Mouse (Mus musculus) heart, embryonic 12.5 days (tissue): ENCODE results near the gene Stip1. TPM values are rescaled to one million over a fixed set of nuclear protein-coding genes. Genes with fewer than 3 reads are reported as not detected.
"Not testable (repeated sequence)": the region's sequence is repeated elsewhere in the genome, so short reads cannot be mapped to it uniquely, and the experiment has no call there.

Experiments used
- ATAC-seq: fragments of 200-750 bp; cut with Nextera tagmentation; 2 replicates; pipeline ENCODE4 v1.8.0; 2017; ENCODE audit warnings: moderate TSS enrichment, moderate library complexity; ENCODE audit not compliant: insufficient number of reproducible peaks, low FRiP score
- H3K27ac ChIP-seq: fragments of 300-500 bp; sonication (generic); 2 replicates; pipeline ENCODE4 v1.5.1; 2016; ENCODE audit warnings: mild to moderate bottlenecking, moderate library complexity; ENCODE audit not compliant: poor library complexity, severe bottlenecking
- H3K27me3 ChIP-seq: fragments of 300-500 bp; sonication (generic); replicated peaks from 2 replicates; pipeline ENCODE4 v1.6.1; 2016; ENCODE audit warnings: mild to moderate bottlenecking, moderate library complexity
- H3K36me3 ChIP-seq: fragments of 300-500 bp; sonication (generic); 2 replicates; pipeline ENCODE4 v1.6.1; 2016; ENCODE audit warnings: mild to moderate bottlenecking, moderate library complexity
- H3K4me1 ChIP-seq: fragments of 300-500 bp; sonication (generic); replicated peaks from 2 replicates; pipeline ENCODE4 v1.6.1; 2016; ENCODE audit warnings: mild to moderate bottlenecking
- H3K4me2 ChIP-seq: fragments of 300-500 bp; sonication (generic); 2 replicates; pipeline ENCODE4 v1.6.1; 2016; ENCODE audit warnings: mild to moderate bottlenecking, moderate library complexity
- H3K4me3 ChIP-seq: fragments of 300-500 bp; sonication (generic); 2 replicates; pipeline ENCODE4 v1.5.1; 2016; ENCODE audit warnings: mild to moderate bottlenecking
- H3K9ac ChIP-seq: fragments of 300-500 bp; sonication (generic); 2 replicates; pipeline ENCODE4 v1.6.1; 2016; ENCODE audit warnings: mild to moderate bottlenecking, moderate library complexity
- H3K9me3 ChIP-seq: fragments of 300-500 bp; sonication (generic); replicated peaks from 2 replicates; pipeline ENCODE4 v1.6.1; 2016; ENCODE audit warnings: mild to moderate bottlenecking, moderate library complexity
- WGBS: fragments of 180-500 bp; shearing (Covaris S2); methylation state at CpG from one replicate; pipeline ENCODE4 v1.1.7; 2016; 5-methylcytosine and 5-hydroxymethylcytosine counted together
- polyA plus RNA-seq: library from polyadenylated mRNA; unstranded; fragments of >200 nt; fragmentation: Nextera tagmentation; extraction: Ambion mirVana; gene quantifications from 2 replicates; pipeline ENCODE4 v1.2.1, GENCODE M21; 2016

The Stip1 gene
- polyA plus RNA-seq, 1 experiment from 2014 or later: 236 TPM

- Histone ChIP-seq H3K4me1 (peaks cover 30% of the 10 kb centered on the region), H3K4me2 (no peak overlapping the region), H3K36me3 (no peaks in the 10 kb centered on the region), H3K9ac (no peak overlapping the region), H3K9me3 (no peaks in the 10 kb centered on the region), H3K4me3 (no peak overlapping the region), H3K27ac (no peak overlapping the region), H3K27me3 (peaks cover 22% of the 10 kb centered on the region)
- ATAC-seq: no peak
- 80% methylated on average over 5 of the region's 5 CpGs for WGBS
Observed at GRCm38 (mm10) chr19:7062110-7062509, 22.3 kb upstream of the Stip1 start.

GRCm38 (mm10) chr19:7058541-7058940 is 18.8 kb upstream of the Stip1 start:
- H3K27ac ChIP-seq: no peak overlapping the region
- no peaks in the 10 kb centered on the region for H3K36me3 ChIP-seq
- peak overlapping the region; percentile 76; the same call in 1 of the 2 replicates for H3K9ac ChIP-seq
- H3K4me1 ChIP-seq: peaks cover 35% of the 10 kb centered on the region
- peaks cover 11% of the 10 kb centered on the region for H3K27me3 ChIP-seq
- H3K4me3 ChIP-seq: peak overlapping the region; percentile 67; the same call in 1 of the 2 replicates
- peak overlapping the region; percentile 99 for H3K4me2 ChIP-seq
- WGBS: 38% methylated on average over 6 of the region's 6 CpGs
- H3K9me3 ChIP-seq: no peaks in the 10 kb centered on the region
- no peak for ATAC-seq

DNA sequence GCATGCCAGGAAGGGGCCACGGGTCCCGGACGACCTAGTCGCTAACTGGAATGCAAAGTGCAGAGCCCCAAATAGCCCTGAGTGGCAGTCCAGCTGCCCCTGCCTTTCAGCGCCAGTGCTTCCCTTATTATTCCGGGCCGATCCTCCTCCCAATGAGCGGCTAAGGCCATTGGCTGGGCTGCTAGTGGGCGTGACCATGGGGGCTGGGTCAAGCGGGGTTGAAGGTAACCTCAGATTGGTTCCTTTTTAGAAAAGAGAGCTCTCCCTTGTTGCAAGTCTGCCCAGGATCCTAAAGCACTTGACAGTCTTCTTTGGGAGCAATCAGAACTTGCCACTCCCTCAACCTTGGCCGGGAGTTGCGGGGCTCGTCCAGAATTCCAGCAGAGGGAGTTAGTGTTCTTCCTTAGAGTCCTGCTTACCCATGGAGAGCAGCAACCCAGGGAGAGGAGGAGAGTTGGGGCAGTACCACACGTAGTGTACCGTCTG is 18.0 kb upstream of the Stip1 start:
- Histone ChIP-seq H3K4me2 (peak overlapping the region; percentile 99), H3K4me1 (peaks cover 35% of the 10 kb centered on the region), H3K9me3 (no peaks in the 10 kb centered on the region), H3K36me3 (no peaks in the 10 kb centered on the region), H3K27me3 (peaks cover 11% of the 10 kb centered on the region), H3K27ac (peak overlapping the region; percentile 82), H3K9ac (peak overlapping the region; percentile 76; the same call in 1 of the 2 replicates), H3K4me3 (peak overlapping the region; percentile 67)
- ATAC-seq: peak; percentile 87
- under 1% methylated on average over 15 of the region's 15 CpGs for WGBS

- WGBS: 2% methylated on average over 16 of the region's 16 CpGs
- Histone ChIP-seq H3K27ac (peak overlapping the region; percentile 82), H3K9ac (peak overlapping the region; percentile 76), H3K36me3 (no peaks in the 10 kb centered on the region), H3K4me1 (peaks cover 35% of the 10 kb centered on the region), H3K4me3 (peak overlapping the region; percentile 67), H3K27me3 (peaks cover 11% of the 10 kb centered on the region), H3K4me2 (peak overlapping the region; percentile 99), H3K9me3 (no peaks in the 10 kb centered on the region)
- ATAC-seq: peak; percentile 33
Observed at GRCm38 (mm10) chr19:7057126-7057721, 17.5 kb upstream of the Stip1 start.

- under 1% methylated on average over 72 of the region's 72 CpGs for whole genome bisulfite sequencing
- Histone ChIP-seq H3K4me3 (peak within 1 kb of the TSS; percentile 67), H3K9me3 (peaks cover under 1% of the 10 kb centered on the region; the same call in 1 of the 2 replicates), H3K36me3 (no peaks in the 10 kb centered on the region), H3K4me2 (peak within 1 kb of the TSS; percentile 99), H3K27ac (peak within 1 kb of the TSS; percentile 82), H3K9ac (peak within 1 kb of the TSS; percentile 76), H3K27me3 (peaks cover 11% of the 10 kb centered on the region), H3K4me1 (peaks cover 35% of the 10 kb centered on the region)
- peak; percentile 61 for ATAC-seq
Observed at GRCm38 (mm10) chr19:7056248-7057087, 16.7 kb upstream of the Stip1 start, which contains the start of gene Macrod1. TSS of gene Macrod1 (plus strand) at chr19:7056810.

GRCm38 (mm10) chr19:7055173-7055572 is 15.4 kb upstream of the Stip1 start:
- Histone ChIP-seq H3K4me1 (peaks cover 35% of the 10 kb centered on the region), H3K4me3 (no peak overlapping the region), H3K27ac (no peak overlapping the region; the same call in 1 of the 2 replicates), H3K9me3 (peaks cover 9% of the 10 kb centered on the region), H3K36me3 (no peaks in the 10 kb centered on the region), H3K9ac (no peak overlapping the region), H3K27me3 (peaks cover 11% of the 10 kb centered on the region), H3K4me2 (no peak overlapping the region)
- no peak for ATAC-seq
- 32% methylated on average over 3 of the region's 3 CpGs for WGBS

GRCm38 (mm10) chr19:7054772-7055171 is 15.0 kb upstream of the Stip1 start:
- Histone ChIP-seq H3K9ac (no peak overlapping the region), H3K36me3 (no peaks in the 10 kb centered on the region), H3K4me3 (no peak overlapping the region), H3K27ac (no peak overlapping the region; the same call in 1 of the 2 replicates), H3K27me3 (peaks cover 8% of the 10 kb centered on the region), H3K9me3 (peaks cover 9% of the 10 kb centered on the region), H3K4me2 (no peak overlapping the region), H3K4me1 (peaks cover 35% of the 10 kb centered on the region)
- 51% methylated on average over 10 of the region's 10 CpGs for WGBS
- ATAC-seq: no peak

- H3K4me3 ChIP-seq, H3K27me3 ChIP-seq, H3K27ac ChIP-seq, H3K9ac ChIP-seq, ATAC-seq, H3K9me3 ChIP-seq, H3K36me3 ChIP-seq, H3K4me2 ChIP-seq: not testable (repeated sequence)
- 82% methylated on average over 4 of the region's 4 CpGs for WGBS
- peaks cover 31% of the 10 kb centered on the region for H3K4me1 ChIP-seq
Observed at GRCm38 (mm10) chr19:7053382-7053781, 13.6 kb upstream of the Stip1 start.

GRCm38 (mm10) chr19:7044706-7045105 is 4.9 kb upstream of the Stip1 start:
- Histone ChIP-seq H3K36me3 (no peaks in the 10 kb centered on the region), H3K4me2 (no peak overlapping the region), H3K4me1 (peaks cover 13% of the 10 kb centered on the region), H3K9me3 (no peaks in the 10 kb centered on the region), H3K27me3 (no peaks in the 10 kb centered on the region), H3K4me3 (no peak overlapping the region), H3K27ac (peak overlapping the region; percentile 71), H3K9ac (peak overlapping the region; percentile 0; the same call in 1 of the 2 replicates)
- 27% methylated on average over 4 of the region's 4 CpGs for WGBS
- no peak for ATAC-seq

DNA sequence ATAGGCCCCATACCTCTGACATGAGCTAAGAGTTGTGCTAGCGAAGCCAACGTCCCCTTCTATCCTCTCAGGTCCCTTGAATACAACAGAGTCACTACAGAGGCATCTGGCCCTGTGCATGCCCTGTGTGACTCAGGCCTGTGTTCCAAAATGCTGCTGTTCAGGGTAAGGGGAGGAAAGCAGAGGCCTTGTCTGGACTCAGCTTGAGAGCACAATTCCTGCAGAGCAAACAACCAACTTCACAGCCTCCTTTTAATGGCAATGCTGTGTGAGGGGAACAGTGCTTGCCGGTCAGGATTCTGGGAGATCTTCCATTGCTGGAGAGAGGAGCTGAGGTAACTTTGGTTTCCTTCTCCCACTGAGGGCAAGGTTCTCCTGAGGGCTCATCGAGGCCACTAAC is 4.5 kb upstream of the Stip1 start:
- Histone ChIP-seq H3K4me2 (no peak overlapping the region), H3K27me3 (no peaks in the 10 kb centered on the region), H3K4me1 (peaks cover 13% of the 10 kb centered on the region), H3K27ac (peak overlapping the region; percentile 71), H3K9me3 (no peaks in the 10 kb centered on the region), H3K36me3 (no peaks in the 10 kb centered on the region), H3K9ac (peak overlapping the region; percentile 0; the same call in 1 of the 2 replicates), H3K4me3 (no peak overlapping the region)
- ATAC-seq: no peak
- WGBS: 51% methylated on average over 4 of the region's 4 CpGs

DNA sequence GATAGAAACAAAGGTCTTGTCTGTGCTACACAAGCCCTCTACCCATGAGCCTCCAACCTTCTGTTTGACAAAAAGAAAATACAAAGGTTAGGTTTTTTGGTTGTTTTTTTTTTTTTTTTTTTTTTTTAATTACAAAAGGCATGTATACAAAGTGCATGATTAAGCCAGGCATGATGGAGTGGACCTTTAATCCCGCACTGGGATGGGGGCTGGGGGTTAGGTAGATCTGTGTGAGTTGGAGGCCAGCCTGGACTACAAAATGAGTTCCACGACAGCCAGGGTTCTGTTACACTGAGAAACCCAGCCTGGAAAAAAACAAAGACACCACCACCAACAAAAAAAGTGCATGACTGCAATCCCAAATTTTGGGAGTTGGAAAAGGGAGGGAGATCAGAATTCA is 1.4 kb upstream of the Stip1 start:
- H3K4me2 ChIP-seq: peak overlapping the region; percentile 75
- H3K9me3 ChIP-seq: no peaks in the 10 kb centered on the region
- no peak for ATAC-seq
- H3K27me3 ChIP-seq: no peaks in the 10 kb centered on the region
- peaks cover 37% of the 10 kb centered on the region for H3K4me1 ChIP-seq
- peak overlapping the region; percentile 84; the same call in 1 of the 2 replicates for H3K9ac ChIP-seq
- WGBS: 92% methylated on average over 2 of the region's 2 CpGs
- H3K4me3 ChIP-seq: no peak overlapping the region
- H3K27ac ChIP-seq: no peak overlapping the region
- H3K36me3 ChIP-seq: no peaks in the 10 kb centered on the region
